Mouse (Mus musculus) retina, adult 2 months (tissue): ENCODE results near the gene Il11.
"Not testable (repeated sequence)": the region's sequence is repeated elsewhere in the genome, so short reads cannot be mapped to it uniquely, and the experiment has no call there.

Experiments
- DNase-seq: peaks from one replicate; pipeline ENCODE4 v3.0.0-alpha.2; 2012; ENCODE audit warnings: low read depth, low spot score

Gene Il11

GRCm38 (mm10) chr7:4782759-4783158 is at the start of gene Il11, which contains the start of gene Tmem190:
Gene Il11 (minus strand): TSS chr7:4782859.
Gene Tmem190 (plus strand): TSS chr7:4782937.
- no peak for DNase-seq

- DNase-seq: no peak
Measured at GRCm38 (mm10) chr7:4830476-4830875, 47.8 kb upstream of the Il11 start.

DNA sequence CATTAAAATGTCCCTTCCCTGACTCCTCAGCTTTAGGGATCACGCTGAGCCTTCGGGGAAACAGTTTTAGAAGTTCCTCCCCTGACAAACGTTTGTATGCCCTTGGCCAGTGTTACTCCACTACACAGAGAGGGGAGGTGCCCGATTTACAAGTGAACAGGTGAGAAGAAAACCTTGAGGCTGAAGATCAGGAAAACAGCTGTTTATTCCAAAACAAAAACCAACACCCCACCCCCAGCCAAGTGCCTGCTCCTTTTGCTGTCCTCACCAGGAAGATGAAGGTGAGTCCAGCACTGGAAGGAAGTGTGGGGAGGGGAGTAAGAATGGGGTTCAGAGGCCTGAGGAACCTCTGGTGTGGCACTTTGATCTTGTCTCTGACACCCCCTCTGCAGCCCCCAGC is 42.7 kb upstream of the Il11 start:
- no peak for DNase-seq

DNA sequence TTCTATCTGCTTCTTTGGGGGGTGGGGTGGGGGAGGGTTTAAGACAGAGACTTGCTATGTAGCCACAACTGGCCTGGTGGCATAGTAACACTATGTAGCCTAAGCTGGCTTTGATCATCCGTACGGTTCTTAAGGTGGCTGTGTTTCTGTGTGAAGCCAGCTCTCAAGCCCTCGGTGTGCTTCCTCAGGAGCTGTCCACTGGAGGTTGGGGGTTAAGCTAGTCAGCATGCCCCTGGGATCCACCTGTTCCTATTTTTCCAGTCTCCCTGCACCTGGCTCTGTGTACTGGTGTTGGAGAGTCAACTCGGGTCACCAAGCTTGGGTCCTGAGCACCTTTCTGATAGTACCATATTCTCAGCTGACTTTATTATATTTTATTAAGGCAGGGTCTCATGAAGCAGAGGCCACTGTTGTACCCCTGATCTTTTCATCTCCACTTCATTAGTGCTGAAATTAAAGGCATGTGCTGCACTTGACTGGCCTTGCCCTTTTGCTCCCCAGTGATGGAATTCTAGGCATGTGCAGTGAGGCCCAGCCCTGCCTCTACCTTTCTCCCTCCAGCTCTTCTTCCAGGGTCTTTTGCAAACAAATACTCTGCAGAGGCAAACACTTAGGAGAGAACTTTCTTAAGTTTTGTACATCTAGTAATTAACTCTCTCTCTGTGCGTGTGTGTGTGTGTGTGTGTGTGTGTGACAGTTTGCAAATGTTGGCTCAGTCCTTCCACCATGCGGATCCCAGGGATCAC is 39.7 kb upstream of the Il11 start:
- DNase-seq: no peak

DNA sequence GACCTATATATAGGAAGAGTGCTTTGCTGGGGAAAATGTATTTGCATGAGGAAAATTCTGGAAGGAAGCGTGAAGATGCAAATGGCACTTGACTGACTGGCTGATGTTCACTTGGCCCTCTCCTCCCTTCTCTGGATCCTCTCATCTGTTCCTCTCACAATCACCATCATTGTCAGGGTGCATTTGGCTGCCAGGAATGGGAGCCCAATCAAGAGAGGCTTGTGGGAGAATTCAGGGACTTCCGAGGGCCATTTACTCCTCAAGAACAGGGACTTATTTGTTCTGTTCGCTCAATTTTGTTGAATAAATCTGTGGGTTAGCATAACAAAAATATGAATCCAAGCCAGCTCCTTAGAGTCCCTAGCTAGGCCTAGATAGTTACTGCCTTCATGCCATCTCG is 39.0 kb upstream of the Il11 start:
- DNase-seq: no peak

DNA sequence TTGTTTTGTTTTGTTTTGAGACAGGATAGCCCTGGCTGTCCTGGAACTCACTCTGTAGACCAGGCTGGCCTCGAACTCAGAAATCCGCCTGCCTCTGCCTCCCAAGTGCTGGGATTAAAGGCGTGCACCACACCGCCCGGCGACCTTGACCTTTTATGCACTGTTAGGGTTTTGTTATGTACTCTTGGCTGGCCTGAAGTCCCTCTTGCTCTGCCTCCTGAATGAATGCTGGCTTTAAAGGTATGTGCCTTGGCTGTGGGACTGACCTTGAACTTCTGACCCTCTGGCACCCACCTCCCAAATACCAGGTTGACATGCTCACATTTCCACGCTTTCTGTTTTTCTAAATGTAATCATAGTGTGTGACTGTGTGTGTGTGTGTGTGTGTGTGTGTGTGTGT is 38.3 kb upstream of the Il11 start:
- not testable (repeated sequence) for DNase-seq

GRCm38 (mm10) chr7:4816559-4816958 is 33.9 kb upstream of the Il11 start:
- no peak for DNase-seq

DNA sequence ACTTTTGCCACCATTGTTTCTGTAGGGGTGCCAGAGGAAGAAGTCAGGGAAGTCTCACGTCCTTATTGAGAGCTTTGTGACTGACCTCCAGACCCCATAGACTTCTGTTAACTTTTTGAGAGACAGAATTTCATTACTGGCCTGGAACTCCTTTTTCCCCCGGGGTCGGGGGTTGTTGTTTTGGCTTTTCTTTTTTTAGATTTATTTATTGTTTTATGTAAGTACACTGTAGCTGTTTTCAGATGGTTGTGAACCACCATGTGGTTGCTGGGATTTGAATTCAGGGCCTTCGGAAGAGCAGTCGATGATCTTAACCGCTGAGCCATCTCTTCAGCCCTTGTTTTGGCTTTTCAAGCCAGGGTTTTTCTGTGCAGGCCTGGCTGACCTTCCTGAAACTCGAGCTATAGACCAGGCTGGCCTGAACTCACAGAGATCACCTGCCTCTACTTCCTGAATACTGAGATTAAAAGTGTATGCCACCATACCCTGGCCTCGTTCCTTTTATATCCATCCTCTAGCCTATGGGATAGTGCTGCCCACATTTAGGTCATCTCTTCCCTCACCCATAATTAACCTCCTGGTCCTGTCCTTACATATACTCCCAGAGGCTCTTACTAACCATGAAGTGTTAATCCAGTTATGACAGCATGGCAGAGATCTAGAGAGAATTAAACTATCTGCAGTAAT is 30.6 kb upstream of the Il11 start:
- DNase-seq: no peak

GRCm38 (mm10) chr7:4812303-4813104 is 29.8 kb upstream of the Il11 start, which contains the start of gene Ube2s:
Gene Ube2s (minus strand): TSS chr7:4812590.
- DNase-seq: peak; percentile 99

- no peak for DNase-seq
Measured at GRCm38 (mm10) chr7:4811842-4812302, 29.2 kb upstream of the Il11 start.

DNA sequence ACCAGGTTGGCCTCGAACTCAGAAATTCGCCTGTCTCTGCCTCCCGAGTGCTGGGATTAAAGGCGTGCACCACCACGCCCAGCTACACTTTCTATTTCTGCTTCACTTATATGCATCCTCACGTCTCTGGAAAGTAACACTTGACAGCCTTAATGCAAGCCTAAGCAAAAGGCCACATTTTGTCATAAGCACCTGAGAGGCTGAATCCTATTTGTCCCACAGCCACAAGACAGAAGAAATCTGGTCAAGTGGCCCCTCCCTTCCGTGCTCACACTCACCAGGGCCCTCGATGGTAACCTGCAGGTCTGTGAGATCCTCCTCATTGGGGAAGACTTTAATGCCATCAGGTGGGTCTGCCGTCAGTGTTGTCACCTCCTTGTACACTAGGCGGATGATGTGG is 28.5 kb upstream of the Il11 start:
- not testable (repeated sequence) for DNase-seq

DNA sequence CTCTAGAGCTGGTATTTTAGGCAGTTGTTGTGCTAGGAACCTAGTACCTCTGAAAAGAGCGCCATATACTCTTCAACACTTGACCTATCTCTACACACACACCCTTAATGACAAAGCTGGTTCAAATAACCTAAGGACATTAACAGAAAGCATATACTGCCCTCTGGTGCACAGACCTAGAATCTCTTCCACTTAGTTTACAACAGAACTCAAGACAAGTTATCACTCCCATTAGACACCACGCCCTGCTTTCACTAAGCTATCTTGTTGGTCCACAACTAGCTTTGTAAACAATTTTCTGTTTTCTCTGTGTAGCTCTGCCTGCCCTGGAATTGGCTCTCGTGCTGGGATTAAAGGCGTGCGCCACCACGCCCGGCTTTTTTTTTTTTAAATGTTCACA is 24.1 kb upstream of the Il11 start:
- no peak for DNase-seq

DNA sequence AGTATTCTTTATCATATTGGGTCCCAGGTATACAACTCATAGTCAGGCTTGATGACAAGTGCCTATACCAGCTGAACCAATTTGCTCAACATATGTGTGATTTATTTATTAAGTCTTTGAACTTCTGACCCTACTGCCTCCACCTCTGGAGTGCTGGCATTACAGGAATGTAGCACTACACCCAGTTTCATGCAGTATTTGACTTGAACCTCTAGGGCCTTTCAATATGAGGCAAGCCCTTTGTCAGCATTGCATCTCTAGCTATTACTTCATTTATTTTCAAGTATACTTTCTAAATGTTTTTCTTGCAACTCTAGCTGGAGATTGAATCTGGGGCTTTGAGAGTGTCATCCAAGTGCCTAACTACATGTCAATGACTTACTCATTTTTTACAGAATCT is 19.6 kb upstream of the Il11 start:
- DNase-seq: no peak

DNA sequence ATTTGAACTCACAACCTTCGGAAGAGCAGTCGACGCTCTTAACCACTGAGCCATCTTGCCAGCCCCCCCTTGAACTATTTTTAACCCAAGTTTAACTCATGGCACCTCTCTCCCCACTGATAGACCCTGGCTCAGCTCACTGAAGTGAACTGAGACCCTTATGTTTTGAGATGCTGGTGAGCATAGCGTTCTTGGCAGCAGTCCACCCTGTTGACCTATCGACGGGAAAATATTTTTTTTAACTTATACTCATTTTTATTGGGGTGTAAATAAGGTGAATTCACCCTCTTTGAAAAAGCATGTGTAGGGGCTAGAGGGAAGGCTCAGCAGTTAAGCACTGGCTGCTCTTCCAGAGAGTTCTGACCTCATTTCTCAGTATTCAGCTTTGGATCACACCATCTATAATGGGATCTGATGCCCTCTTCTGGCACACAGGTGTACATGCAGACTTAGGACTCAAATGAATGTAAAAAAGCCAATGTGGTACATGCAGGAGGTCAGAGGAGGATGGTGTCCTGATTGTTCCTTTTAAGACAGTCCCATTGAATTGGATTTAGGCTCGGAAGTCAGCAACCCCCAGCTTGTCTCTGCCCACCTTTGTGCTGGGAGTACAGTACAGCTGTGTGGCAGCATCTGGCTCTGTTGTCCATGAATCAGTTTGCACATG is 13.2 kb upstream of the Il11 start:
- no peak for DNase-seq

- no peak for DNase-seq
Measured at GRCm38 (mm10) chr7:4794631-4795168, 12.0 kb upstream of the Il11 start.

- DNase-seq: no peak
Measured at GRCm38 (mm10) chr7:4793674-4794073, 11.0 kb upstream of the Il11 start.

- DNase-seq: not testable (repeated sequence)
Measured at GRCm38 (mm10) chr7:4793248-4793647, 10.6 kb upstream of the Il11 start.

- peak; percentile 91 for DNase-seq
Measured at GRCm38 (mm10) chr7:4792278-4793212, 9.9 kb upstream of the Il11 start, which contains the start of gene Rpl28. Gene Rpl28 (plus strand): TSS chr7:4792874.

DNA sequence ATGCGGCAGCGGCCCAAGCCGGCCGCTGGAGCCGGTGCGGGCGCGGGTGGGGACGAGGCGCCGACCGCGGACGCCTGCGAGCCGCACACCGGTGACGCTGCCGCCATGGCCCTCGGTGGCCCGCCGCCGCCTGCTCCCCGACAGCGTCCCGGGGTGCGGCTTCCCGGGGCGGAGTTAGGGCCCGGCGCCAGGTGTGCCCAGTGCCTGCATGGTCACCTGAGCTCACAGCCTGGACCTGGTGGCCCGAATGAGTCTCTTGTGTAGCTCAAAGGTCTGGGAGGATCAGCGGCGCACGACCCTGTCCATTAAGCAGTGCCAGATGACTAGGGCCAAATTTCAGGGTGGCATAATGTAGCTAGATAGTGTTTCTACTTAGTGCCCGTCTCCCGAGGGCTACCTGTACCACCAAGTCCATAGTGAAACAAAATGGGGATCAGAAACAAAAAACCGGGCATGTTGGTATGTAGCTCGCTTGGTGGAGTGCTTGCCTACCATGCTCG is 6.8 kb upstream of the Il11 start, which contains the start of gene Tmem238:
Gene Tmem238 (minus strand): TSS at position 221 of the 500 bp plus-strand sequence.
- DNase-seq: no peak
